Mouse (Mus musculus) large intestine, adult 2 months (tissue): Measurements from ENCODE around the gene Ddx39. TPM values are rescaled to one million over a fixed set of nuclear protein-coding genes. Genes with fewer than 3 reads are reported as not detected.

Experiments
- DNase-seq: peaks from one replicate; pipeline ENCODE4 v3.0.0-alpha.2; 2012; ENCODE audit warnings: low read depth, low spot score
- WGBS: fragments of 180-500 bp; shearing (Covaris S2); methylation state at CpG from one replicate; pipeline ENCODE4 v1.1.7; 2018; 5-methylcytosine and 5-hydroxymethylcytosine counted together
- polyA plus RNA-seq: library from polyadenylated mRNA; depleted of rRNA; stranded (reverse); fragments of >200 nt; gene quantifications from 2 replicates; pipeline ENCODE4 v1.2.3, GENCODE M21; 2012

Ddx39 gene
- polyA plus RNA-seq, 1 experiment, result 106 TPM

DNA sequence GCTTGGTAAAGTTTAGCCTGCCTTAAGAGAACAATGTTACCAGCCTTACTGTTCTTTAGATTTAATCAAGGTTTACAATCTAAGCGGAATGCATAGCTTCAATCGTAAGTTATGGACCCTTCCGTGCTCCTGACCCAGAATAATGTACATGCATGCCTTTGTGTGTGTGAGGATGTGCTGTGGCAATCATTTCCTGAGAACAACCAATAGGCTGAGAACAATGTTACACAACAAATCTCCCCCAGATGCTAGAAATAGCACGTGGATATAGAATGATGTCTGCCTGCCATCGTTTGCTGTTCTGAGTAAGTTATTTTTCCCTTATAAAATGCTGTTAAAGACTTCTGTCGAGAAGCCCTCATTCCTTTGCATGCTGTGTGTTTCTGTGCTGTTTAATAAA, 17.9 kb downstream of the Ddx39 start:
- WGBS, result 70% methylated on average over 6 of the region's 6 CpGs
- no peak for DNase-seq

DNA sequence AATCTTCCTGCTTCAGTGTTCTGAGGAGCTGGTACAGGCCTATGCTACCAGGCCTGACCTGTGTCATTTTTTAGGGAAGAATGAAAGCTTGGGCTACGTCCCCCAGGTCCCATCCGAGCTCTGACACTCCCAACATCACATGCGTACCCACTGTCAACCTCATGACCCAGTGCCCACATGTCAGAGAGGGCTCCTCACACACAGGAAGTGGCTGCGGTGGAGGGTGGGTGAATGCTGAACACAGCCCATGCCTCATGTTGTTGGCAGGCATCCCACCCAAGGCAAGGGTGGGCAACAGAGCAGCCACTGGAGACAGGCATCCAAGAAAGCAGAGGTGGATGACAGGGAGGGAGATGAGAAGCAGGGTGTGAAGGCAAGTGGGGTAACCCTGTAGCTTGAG, 21.7 kb downstream of the Ddx39 start:
- DNase-seq, result no peak
- WGBS, result 71% methylated on average over 4 of the region's 4 CpGs

DNA sequence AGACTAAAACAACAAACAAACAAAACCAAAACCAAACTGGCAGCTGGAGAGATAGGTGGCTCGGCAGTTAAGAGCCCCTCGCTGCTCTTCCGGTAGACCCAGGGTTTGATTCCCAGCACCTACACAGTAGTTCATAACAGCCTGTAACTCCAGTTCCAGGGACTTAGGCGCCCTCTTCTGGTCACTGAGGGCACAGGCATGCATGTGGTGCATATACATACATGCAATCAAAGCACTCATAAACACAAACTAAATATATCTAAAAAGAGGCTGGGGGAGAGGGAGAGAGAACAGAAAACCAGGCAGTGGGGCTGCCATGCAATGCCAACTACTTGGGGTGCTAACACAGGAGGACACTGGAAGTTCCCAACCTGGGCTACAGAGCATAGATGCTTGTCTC, 22.4 kb downstream of the Ddx39 start:
- WGBS, result 94% methylated on average over 4 of the region's 4 CpGs
- DNase-seq, result no peak

DNA sequence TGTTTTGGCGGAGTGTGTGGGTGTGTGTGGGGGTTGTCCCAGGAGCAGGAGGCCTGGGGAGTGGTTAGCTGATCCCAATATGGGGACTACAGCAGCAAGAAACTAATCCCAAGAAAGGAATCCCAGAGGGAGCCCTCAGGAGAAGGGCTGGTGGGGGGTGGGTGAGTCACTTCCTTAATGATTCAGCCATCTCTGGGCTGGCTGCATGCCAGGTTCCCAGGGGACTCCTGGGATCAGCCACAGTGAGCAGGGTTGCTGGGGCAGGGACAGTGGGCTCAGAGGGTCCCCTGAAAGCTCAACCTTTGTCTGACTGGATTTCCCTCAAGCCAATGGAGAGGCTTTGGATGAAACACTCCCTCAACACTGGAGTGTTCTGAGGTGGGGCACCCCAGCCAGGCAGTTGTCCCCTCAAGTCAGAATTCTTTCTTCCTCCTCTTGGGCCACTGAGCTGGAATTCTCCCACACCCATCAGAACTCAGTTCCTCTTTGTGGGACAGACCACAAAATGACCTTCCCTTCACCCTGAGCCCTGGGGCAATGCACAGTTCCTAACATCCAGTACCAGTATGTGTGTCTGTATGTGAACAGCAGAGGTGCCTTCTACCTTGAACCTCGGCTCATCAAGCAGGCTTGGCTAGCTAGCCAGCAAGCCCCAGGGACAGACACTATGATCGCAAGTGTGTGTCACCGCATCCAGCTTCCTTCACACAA, 23.0 kb downstream of the Ddx39 start:
- 35% methylated on average over 4 of the region's 4 CpGs for WGBS

DNA sequence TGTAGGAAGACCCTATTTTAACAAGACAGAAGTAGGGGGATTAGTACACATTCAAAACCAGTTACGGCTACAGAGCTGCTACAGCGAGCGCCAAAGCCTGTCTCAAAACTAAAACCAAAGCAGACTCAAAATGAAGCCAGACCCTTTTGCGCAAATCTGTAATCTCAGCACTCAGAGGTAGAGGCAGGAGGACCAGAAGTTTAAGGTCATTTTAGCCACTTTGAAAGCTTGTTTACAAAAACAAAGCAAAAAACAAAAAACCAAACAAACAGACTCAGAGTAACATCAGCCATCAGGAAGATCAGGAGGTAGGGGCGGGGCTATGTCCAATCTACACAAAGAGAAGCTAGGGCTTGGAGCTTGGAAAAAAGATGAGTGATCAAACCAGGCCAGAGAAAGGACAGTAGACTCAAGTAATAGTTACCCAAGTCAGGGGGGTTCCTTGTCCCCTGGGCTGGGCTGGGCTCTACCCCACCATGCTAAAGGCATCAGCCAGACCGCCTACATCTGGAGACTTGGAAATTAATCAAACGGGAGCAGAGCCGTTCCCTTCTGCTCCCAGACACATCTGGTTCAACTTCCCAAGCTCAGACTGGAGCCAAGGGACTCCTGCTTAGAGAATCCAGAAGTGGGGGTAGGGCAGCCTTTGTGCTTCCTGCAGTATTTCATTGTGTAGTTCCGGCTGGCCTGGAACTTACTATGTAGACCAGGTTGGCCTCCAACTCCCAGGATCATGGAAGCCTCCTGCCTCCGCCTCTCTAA, 24.2 kb downstream of the Ddx39 start:
- 74% methylated on average over 10 of the region's 10 CpGs for WGBS
- DNase-seq, result no peak

More for the DNA sequence above, 23.0 kb downstream of the Ddx39 start:
- DNase-seq, result no peak

DNA sequence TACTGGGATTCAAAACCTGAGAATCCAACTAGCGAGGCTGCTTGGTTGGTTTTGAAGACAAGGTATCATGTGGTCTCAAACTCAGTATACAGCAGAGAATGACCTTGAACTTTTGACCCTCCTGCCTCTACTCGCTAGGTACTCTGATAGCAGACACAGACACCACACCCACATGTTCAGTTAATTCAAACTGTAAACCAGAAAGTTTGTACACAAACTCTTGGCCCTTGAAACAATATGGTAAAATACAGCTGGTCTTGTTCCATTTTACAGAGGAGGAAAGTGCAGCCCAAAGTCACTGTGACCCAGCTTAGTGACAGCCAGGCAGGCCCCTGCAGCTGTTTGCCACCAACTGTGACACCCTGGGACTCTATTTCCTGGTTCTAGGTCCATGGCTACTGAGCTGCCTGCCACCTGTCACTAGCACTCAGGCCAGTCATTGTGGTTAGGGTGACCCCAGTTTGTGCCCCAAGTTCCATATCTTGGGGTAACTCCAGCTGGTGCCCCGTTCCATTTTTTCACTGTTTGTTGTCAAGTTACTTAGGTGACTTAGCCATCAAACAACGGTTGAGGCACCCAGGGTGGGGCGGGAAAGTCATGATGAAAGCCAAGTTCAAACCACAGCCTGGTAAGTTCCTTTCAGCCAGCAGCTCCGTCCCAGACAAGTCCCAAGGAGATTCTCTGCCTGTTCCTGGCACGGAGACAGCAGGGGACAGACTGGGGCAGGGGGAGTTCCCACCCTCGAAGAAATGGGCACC, 24.9 kb downstream of the Ddx39 start:
- 11% methylated on average over 8 of the region's 8 CpGs for WGBS
- DNase-seq, result no peak

DNA sequence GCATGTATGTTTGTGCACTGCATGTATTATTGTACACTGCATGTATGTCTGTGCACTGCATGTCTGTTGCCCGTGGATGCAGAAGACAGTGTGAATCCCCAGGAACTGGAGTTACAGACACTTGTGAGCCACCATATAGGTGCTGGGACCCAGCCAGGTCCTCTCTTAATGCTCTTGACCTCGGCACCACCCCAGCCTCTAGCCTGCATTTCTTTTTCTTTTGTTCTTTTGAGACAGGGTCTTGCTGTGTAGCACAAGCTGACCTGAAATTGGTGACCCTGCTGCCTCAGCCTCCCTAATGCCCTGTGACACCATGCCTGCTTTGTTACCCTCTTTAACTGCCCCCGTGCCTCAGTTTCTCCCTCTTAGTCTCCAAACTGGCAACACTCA, 25.6 kb downstream of the Ddx39 start:
- DNase-seq, result no peak
- 1% methylated on average over 3 of the region's 3 CpGs for WGBS

DNA sequence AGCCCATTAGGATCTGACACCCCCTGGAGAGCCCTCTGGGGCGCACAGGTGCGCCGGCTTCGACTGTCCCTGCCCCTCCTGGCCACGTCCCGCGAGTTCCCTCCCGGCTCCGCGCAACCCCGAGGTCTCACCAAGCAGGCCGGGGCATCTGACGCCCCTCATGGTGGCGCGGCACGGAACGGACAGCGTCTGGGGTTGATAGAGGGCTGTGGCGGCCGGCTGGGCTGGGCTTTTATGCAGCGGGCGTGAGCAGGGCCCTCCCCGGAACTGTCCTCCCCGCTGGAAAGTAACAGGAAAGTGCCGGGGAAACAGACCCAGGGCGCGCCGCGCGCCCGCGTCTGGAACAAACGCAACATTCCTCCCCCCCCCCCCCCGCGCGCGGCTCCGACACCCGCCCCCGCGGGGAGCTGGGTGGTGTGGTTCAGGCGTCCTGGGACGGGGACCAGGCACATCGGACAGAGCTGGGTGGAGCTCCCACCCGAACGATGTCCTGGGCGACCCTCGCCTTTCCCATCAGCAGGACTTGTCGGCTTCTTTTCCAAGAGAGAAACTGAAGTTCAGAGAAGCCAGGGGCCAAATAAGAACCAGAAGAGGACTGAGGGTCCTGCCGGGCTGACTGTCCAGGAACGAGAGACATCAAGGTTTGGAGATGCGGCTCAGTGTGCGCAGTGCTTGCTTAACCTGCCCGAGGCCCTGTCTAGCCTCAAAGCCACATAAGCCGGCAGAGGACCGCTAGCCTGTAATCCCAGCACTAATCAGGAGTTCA, 26.2 kb downstream of the Ddx39 start, which contains the start of gene Adgre5:
Gene Adgre5, minus strand, starts transcription at position 351 of the 766 bp plus-strand sequence.
- no peak for DNase-seq
- 7% methylated on average over 42 of the region's 56 CpGs for WGBS

DNA sequence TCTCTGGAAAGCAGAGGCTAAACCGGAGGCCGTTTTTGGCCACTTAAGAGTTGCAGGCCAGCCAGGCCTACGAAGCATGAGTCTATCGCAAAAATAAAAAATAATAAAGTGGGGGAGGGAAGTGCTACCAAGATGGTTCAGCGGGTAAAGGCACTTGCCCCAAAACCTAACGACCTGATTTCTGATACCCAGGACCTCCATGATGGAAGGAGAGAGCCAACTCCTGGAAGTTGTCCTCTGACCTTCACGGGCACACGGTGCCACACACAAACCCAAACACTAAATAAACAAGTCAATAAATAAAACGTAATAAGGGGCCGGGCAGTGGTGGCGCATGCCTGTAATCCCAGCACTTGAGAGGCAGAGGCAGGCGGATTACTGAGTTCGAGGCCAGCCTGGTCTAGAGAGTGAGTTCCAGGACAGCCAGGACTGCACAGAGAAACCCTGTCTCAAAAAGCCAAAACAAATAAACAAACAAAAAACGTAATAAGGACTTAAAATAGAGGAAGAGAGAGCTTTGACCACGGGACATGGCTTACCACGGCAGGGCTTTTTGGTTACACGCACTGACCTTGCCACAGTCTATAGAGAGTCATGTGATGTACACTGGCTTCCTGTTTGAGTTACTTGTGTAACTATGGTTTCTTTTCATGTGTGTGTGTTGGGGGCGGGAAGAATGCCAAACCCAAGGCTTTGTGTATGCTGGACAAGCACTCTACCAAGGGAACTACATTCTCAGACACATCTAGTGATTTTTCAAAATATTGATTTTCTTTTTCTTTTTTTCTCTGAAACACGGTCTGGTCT, 27.1 kb downstream of the Ddx39 start:
- 72% methylated on average over 19 of the region's 19 CpGs for WGBS
- DNase-seq, result no peak

DNA sequence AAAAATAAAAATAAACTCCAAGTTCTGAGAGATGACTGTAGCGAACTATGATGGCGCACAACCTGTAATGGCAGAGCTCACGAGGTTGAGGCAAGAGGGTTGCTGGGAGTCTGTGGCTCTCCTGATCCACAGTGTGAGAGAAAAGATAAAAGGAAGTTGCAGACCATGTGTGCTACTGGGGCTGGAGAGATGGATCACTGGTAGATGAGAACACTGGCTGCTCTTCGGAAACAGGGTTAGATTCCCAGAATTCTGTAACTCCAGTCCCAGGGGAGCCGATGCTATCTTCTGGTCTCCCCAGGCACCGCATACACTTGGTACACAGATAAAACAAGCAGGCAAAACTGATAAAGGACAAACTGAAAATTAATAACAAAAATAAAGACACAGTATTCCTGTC, 28.0 kb downstream of the Ddx39 start:
- WGBS, result 92% methylated on average over 6 of the region's 6 CpGs
- DNase-seq, result no peak

DNA sequence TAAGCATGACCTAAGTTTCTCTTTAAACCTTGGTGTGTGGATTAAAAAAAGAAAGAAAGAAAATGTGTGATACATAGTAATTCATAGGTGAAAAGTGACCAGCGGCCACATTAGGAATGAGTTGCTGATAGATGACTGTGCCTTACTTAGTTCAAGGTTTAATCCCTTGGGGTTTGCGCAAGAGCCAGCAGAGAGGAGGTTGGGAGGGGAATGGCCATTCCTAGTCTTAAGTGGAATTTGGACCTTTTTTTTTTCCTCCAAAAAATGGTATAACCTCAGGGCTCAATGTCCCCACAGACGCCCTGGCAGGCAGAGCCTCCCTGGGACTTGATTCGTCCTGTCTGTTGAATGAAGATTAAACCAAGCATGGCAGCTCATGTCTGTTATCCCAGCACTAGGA, 29.1 kb downstream of the Ddx39 start:
- no peak for DNase-seq
- 84% methylated on average over 4 of the region's 4 CpGs for WGBS

DNA sequence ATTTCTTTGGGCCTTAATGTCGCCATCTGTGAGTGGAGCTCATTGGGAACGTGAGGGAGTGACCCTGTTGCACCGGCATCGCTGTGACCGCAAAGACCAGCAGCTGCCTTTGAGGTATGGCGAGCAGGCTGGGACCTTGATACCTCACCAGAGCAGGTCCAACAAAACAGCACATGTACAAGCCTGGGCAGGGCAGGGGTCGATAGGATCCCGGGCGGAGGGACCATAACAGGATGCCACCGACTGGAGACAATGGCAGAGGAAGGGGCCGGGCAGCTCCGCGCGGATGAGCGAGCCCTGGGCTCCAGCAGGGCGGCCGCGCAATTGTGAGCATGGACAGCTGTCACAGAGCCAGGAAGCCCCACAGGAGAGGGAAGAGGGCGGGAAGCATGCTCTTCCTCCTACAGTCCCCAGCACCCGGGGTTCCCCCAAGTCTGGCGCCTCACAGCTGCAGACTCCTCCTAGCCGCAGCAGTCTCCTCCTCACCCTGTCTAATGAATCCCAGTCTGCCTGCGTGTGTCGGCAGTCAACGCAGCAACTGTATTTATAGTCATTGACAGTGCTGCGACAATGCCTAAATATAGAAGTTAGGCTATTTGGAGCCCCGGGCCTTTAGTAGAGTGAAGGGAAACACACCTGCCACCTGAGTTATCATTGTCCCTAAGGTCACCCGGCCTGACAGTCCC, 32.8 kb downstream of the Ddx39 start:
- 4% methylated on average over 28 of the region's 28 CpGs for WGBS
- no peak for DNase-seq

DNA sequence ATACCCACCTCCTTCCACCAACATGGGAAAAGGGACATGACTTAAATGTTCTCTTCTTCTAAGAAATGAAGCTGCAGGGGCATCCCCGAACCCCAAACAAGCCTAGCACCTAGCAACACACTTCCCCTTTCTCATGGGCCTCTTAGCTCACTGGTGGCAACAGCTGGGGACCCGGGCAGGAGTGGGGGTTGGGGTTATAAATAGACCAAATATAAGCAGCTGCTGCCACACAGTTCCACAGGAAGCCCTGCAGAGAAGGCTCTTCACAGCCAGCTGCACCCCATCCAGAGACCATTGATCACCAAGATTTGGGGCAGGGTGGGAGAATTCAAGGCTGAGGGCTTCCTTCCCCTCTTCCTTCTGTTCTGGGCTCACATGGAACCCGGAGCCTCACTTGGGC, 33.7 kb downstream of the Ddx39 start:
- no peak for DNase-seq
- 29% methylated on average over 3 of the region's 3 CpGs for WGBS

DNA sequence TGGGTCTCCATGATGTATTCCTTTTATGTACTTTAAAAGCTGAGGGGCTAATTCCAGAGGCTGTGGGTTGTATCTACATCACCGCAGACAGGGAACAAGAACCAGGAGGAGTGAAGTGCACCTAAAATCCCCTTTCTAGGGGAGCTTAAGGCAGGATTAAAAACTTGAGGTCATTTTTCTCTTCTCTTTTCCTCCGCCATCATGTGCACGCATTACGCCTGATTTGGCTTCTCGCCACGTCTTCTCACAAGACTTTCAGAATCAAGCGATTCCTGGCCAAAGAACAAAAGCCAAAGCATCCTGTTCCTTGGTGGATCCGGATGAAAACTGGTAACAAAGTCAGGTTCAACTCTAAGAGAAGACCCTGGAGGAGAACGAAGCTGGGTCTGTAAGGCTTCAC, 34.3 kb downstream of the Ddx39 start:
- 68% methylated on average over 9 of the region's 9 CpGs for WGBS
- DNase-seq, result no peak

DNA sequence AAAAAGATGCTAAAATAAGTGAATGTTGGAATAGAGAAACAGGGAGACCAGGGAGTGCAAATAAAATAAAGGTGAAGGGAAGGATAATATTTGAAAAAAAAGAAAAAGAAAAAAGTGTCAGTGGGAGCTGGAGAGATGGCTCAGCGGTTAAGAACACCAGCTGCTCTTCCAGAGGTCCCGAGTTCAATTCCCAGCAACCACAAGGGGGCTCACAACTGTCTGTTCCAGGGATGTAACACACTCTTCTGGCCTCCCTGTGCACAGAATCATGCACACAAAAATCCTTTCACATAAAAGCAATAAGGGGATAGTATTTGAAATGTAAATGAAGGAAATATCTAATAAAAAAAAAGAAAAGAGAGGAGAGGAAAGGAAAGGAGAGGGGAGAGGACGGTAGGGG, 39.2 kb downstream of the Ddx39 start:
- DNase-seq, result no peak
- 44% methylated on average over 3 of the region's 3 CpGs for WGBS

DNA sequence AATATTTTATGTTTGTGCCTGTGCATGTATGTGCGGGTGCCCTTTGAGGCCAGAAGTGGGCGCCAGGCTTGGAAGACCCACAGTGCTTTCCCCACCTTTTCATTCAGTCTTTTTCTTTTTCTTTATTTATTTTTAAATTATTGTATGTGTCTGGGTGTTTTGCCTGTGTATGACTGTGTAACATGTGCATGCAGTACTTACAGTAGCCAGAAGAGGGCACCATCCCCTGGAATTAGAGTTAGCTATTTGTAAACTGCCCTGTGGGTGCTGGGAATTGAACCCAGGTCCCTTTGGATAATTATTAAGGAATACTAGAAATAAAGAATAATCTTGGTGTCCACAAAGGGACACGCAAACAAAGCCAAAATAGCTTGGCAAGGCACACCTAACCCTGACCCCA, 41.3 kb downstream of the Ddx39 start:
- WGBS, result 100% methylated on average over 3 of the region's 3 CpGs

DNA sequence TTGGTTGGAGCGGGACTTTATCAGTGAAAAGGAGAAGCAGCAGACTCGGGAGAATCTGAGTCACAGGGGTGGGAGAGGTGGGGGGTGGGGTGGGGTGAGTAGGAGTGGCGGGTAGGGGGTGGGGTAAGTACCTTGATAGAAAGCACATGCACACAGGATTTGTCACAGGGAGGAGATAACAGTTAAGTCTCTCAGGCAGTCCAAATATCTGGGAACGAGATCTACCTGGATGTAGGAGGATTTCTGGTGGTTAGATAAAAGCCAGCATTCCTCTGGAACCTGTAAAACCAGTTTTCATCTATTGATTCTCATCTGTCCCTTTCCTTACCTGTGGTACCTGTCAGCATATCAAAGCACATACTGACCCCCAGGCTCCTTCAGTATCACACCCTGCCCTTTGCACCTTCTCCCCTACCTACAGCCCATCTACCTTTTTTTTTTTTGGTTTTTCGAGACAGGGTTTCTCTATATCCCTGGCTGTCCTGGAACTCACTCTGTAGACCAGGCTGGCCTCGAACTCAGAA, 42.2 kb downstream of the Ddx39 start:
- DNase-seq, result no peak
- 42% methylated on average over 6 of the region's 6 CpGs for WGBS

More for the DNA sequence above, 41.3 kb downstream of the Ddx39 start:
- DNase-seq, result no peak

DNA sequence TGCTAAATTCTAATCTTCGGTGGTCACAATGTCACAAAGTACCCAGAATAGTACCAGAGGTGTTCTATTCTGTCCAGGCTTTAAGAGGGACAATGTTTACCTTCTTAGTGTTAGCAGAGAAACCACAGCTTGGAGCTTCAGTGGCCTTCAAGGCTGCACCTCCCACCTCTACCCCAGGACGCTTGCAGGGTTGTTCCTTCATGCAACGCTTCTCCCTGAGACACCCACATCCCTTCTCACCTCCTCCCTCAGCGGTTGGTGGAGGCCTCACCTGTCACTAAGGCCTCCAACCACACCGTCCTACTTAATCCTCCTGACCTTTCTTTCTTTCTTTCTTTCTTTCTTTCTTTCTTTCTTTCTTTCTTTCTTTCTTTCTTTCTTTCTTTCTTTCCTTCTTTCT, 43.3 kb downstream of the Ddx39 start:
- 72% methylated on average over 5 of the region's 5 CpGs for WGBS
- no peak for DNase-seq
